Mouse (Mus musculus): Measurements from ENCODE around the gene Gucy2c.

DNA sequence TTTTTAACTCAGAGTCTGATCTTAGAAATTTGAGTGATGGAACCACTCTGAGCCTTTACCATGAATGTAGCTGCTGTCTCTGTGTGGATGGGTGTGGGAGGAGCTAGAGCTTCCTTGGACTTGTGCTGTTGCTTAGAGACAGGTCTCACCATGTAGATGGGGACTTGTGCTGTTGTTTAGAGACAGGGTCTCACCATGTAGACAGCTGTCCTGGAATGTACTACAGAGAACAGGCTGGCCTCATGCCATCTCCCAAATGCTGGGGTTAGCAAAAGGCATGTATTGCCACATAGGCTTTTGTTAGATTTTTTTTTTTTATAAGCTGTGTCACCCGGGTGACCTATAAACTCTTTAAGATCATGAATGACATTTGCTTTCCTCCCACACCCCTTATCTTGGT is 17.7 kb downstream of the Gucy2c start:
- TF ChIP-seq MAFK (IDR thresholded peaks at IDR 0.05; ENCODE audit: insufficient read depth, low read depth, low read length) (no peak), CHD2 (IDR thresholded peaks at IDR 0.05; ENCODE audit: low read depth, low read length) (no peak), ZC3H11A (IDR thresholded peaks at IDR 0.05; ENCODE audit: borderline replicate concordance, low read depth, low read length) (no peak)
